Mouse (Mus musculus) bone marrow, adult 2 months (tissue): ENCODE measurements around the gene Tppp2.

ENCODE experiments used
- CTCF ChIP-seq: fragments of 200-500 bp; IDR thresholded peaks from 2 replicates; pipeline ENCODE4 v1.5.1; 2011; ENCODE audit warnings: low read length, control low read depth; ENCODE audit not compliant: control insufficient read depth, insufficient read depth
- POLR2A ChIP-seq: fragments of 200-500 bp; IDR thresholded peaks from 2 replicates; pipeline ENCODE4 v1.6.1; 2011; ENCODE audit warnings: low read depth, mild to moderate bottlenecking, control low read depth, low read length, borderline replicate concordance; ENCODE audit not compliant: control insufficient read depth

DNA sequence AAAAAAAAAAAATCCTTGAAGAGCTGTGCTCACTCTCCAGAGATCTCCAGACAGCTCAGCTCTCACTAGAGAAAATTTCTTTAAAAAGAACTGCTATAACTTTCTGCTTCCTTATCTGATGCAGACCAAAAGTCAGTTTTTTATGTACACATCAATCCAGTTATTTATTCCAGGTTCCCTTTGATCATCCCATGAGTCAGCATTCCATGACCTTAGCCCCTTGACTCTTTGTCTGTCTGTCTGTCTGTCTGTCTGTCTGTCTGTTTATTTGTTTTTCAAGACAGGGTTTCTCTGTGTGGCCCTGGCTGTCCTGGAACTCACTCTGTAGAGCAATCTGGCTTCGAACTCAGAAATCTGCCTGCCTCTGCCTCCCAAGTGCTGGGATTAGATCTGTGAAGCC is 18.9 kb upstream of the Tppp2 start:
- TF ChIP-seq POLR2A (no peak), CTCF (no peak)
